Mouse (Mus musculus) hematopoietic stem cell, adult 5-6 weeks (primary cell): ENCODE results near the gene C1ql4. TPM values are rescaled to one million over a fixed set of nuclear protein-coding genes. Genes with fewer than 3 reads are reported as not detected.
A peak's percentile ranks its signal among the peaks of the same experiment; 100 is the strongest.

ENCODE experiments used
- ATAC-seq, 2 experiments: fragments of 125-278 bp in 1 of 2; replicated peaks in 1 of 2; 2 replicates each; pipeline ENCODE4 v1.8.0; 2016 to 2017; ENCODE audit warnings: inconsistent platforms in 2 of 2, mild to moderate bottlenecking in 2 of 2, moderate number of reproducible peaks in 2 of 2, low read depth in 1 of 2, moderate TSS enrichment in 1 of 2; ENCODE audit not compliant: low FRiP score in 2 of 2, poor library complexity in 2 of 2, severe bottlenecking in 2 of 2, insufficient read depth in 1 of 2, low TSS enrichment in 1 of 2
- total RNA-seq: library from RNA; stranded (forward); fragments of 172-1452, 232-1000 nt; gene quantifications from 2 replicates; pipeline ENCODE4 v1.2.3, GENCODE M21; 2017

C1ql4 gene
- total RNA-seq, 1 experiment from 2014 or later = not detected

GRCm38 (mm10) chr15:99107866-99108265 is 20.2 kb upstream of the C1ql4 start:
- no peak for ATAC-seq

- ATAC-seq = no peak
These were observed 17.6 kb upstream of the C1ql4 start for GRCm38 (mm10) chr15:99105238-99105637.

- ATAC-seq = no peak
These were observed 12.4 kb upstream of the C1ql4 start for GRCm38 (mm10) chr15:99099984-99100383.

- ATAC-seq = peak; percentile 34 to 55; a peak in 2 of 4 replicates
These were observed 11.5 kb upstream of the C1ql4 start for GRCm38 (mm10) chr15:99099139-99099556.

GRCm38 (mm10) chr15:99098493-99098861 is 10.9 kb upstream of the C1ql4 start:
- ATAC-seq = no peak

GRCm38 (mm10) chr15:99097840-99098492 is 10.3 kb upstream of the C1ql4 start:
- ATAC-seq = no peak

- ATAC-seq = no peak
These were observed 9.3 kb upstream of the C1ql4 start for GRCm38 (mm10) chr15:99096831-99097500.

- no peak for ATAC-seq
These were observed 8.6 kb upstream of the C1ql4 start for GRCm38 (mm10) chr15:99096061-99096793.

- ATAC-seq = no peak
These were observed 7.7 kb upstream of the C1ql4 start for GRCm38 (mm10) chr15:99095356-99095755.

- ATAC-seq = no peak
These were observed 7.1 kb upstream of the C1ql4 start for GRCm38 (mm10) chr15:99094631-99095270.

GRCm38 (mm10) chr15:99093291-99094258 is 6.0 kb upstream of the C1ql4 start:
- ATAC-seq = peak; percentile 57 to 76; a peak in 3 of 4 replicates

- no peak for ATAC-seq
These were observed 5.3 kb upstream of the C1ql4 start, which contains the start of gene Dnajc22 for GRCm38 (mm10) chr15:99092870-99093269. Gene Dnajc22 (plus strand): TSS chr15:99093170.

GRCm38 (mm10) chr15:99089069-99089468 is 1.5 kb upstream of the C1ql4 start:
- ATAC-seq = no peak

- peak; percentile 80 to 87 for ATAC-seq
These were observed 675 bp upstream of the C1ql4 start for GRCm38 (mm10) chr15:99088292-99088691.

GRCm38 (mm10) chr15:99085997-99086396 is 1.6 kb downstream of the C1ql4 start:
- no peak for ATAC-seq

- ATAC-seq = no peak
These were observed 3.0 kb downstream of the C1ql4 start for GRCm38 (mm10) chr15:99084618-99085017.
